Mouse (Mus musculus) brain, embryonic 18.5 days (tissue): ENCODE data around the gene Gm20388.

ENCODE experiments used
- DNase-seq: peaks from one replicate; pipeline ENCODE4 v3.0.0-alpha.2; 2012; ENCODE audit warnings: low read depth, low spot score

Gene Gm20388

GRCm38 (mm10) chr8:122282035-122282358 is 2371.4 kb downstream of the Gm20388 start, which contains the start of gene Zfpm1:
Gene Zfpm1 (plus strand): TSS chr8:122282141.
- no peak for DNase-seq

DNA sequence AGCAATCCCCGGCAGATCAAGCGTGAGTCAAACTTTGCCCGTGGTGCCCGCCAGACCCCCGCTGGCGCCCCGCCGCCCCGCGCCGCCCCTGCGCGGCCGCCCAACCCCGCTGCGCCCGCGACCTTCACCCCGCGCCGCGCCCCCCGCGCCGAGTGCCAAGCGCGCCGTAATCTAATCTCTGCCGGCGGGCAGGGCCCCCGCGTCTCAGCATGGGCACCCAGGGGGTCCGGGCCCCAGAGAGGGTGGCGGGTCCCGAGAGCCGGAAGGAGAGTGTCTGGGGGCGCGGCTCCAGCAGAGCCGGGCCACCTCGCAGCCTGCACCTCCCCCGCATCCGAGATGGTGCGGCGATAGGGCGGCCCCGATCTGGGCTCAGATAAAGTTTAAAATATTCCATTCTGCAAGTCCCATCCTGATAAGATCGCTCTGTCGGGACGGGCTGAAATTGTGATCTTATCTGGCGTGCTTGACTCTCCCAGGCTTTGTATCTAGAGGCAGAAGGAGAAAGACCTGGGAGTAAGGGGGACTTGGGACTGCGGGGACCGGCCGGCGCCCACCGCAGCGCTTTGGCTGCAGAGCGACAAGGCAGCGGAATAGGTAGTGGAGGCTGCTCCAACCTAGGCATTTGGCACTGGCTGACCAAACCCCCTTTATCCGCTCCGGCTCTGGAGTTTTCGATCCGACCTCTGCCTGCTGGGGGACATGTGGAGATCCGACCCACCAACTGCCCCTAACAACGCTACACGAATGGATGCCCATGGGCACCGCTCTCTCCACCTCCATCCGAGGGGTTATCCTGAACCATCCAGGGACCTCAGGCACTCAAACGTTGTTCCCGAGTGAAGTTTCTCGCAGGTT is 2372.1 kb downstream of the Gm20388 start:
- no peak for DNase-seq

GRCm38 (mm10) chr8:122283356-122284202 is 2372.9 kb downstream of the Gm20388 start:
- DNase-seq = no peak

GRCm38 (mm10) chr8:122284203-122284658 is 2373.6 kb downstream of the Gm20388 start:
- no peak for DNase-seq

- no peak for DNase-seq
Measured at GRCm38 (mm10) chr8:122284659-122285261, 2374.1 kb downstream of the Gm20388 start.

DNA sequence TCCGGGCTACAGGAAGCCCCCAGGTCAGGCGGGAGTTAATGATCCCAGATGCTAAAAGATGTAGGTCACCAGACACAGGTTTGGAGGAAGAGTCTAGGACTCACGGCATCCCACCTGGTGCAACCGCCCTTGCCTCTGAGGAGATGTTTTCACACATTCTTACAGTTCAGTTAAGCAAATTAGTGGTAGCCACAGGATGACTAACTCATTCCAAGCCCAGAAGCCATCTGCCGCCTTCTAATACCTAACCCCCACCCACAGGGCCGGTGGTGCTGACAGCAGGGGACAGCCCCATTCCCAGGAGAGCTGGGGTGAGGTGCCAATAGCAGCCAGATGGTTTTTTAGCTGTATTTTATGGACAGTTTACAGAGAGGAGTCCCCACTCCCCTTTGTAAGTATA is 2375.1 kb downstream of the Gm20388 start:
- no peak for DNase-seq

- no peak for DNase-seq
Measured at GRCm38 (mm10) chr8:122286899-122287298, 2376.3 kb downstream of the Gm20388 start.

GRCm38 (mm10) chr8:122287742-122288141 is 2377.1 kb downstream of the Gm20388 start:
- DNase-seq = no peak

GRCm38 (mm10) chr8:122288344-122288743 is 2377.7 kb downstream of the Gm20388 start:
- no peak for DNase-seq

DNA sequence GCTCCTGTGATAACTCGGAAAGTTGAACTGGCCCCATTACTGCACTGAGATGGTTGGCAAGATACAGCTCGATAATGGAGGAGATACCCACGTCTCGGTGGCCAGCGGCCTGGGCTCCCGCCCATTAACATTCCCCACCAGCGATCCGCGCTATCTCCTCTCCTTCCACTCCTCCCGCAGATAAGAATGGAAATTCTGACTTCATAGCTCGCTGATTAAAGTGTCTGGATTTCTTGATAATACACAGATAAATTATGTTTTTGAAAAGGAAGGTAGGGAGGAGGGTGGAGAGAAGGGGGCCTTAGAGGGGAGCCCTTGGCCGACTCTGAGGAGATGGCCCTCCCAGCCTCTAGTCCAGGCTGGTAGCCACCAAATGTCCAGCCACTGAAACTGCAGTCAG is 2380.4 kb downstream of the Gm20388 start:
- DNase-seq = no peak

GRCm38 (mm10) chr8:122291549-122291948 is 2380.9 kb downstream of the Gm20388 start:
- no peak for DNase-seq

DNA sequence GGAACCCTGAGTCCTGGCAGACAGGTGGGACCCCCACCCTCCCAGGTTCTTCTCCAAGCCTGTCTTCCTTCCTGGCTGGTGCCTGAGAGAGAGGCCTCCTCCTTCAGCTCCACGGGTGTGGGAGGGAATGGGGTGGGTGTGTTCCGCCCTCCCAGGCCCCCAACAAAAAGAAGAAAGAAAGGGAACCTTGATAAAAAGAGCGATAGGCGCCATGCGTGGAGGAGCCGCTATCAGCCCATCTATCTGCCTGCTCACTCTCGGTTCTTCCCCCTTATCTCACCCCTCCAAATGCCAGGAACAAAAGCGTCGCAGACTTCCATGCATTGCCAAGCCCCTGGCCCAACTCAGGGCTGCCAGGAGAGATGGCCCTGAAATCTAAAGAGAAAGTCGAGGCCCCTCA is 2382.8 kb downstream of the Gm20388 start:
- DNase-seq = no peak

DNA sequence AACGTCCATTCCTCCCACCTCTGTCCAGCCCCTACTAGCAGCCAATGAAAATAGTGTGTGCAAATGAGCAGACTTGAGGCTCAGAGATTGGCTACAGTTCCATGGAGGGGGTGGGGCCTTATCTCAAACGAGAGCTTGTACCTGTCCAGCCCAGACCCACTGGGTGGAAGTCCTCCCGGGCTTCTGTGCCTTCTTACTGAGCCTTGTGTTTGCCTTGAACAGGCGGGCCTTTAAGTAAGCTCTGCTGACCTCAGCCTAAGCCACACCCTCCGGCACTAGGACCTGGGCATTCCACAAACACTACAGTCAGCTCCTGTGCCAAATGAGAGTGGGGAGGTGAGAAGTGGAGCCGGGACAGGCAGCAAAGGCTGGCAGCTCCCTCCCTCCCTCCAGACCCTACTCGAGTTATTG is 2383.6 kb downstream of the Gm20388 start:
- no peak for DNase-seq

DNA sequence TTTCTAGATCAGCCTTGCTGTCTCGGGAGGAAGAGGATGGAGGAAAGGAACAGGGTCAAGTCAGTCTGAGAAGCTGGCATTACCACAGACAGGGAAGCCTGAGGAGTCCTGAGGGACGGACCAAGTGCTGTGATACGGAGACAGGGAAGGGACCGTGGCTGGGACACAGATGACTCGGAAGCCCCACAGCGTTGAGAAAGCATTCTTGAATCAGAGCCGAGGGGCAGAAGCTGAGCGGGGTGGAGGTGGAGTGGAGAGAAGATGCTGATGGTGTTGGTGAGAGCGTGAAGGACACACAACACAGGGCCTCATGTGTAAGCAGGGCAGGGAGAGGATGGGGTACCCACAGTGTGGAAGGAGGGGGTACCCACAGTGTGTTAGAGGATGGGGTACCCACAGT is 2384.7 kb downstream of the Gm20388 start:
- no peak for DNase-seq

GRCm38 (mm10) chr8:122296173-122297001 is 2385.7 kb downstream of the Gm20388 start:
- DNase-seq = no peak

DNA sequence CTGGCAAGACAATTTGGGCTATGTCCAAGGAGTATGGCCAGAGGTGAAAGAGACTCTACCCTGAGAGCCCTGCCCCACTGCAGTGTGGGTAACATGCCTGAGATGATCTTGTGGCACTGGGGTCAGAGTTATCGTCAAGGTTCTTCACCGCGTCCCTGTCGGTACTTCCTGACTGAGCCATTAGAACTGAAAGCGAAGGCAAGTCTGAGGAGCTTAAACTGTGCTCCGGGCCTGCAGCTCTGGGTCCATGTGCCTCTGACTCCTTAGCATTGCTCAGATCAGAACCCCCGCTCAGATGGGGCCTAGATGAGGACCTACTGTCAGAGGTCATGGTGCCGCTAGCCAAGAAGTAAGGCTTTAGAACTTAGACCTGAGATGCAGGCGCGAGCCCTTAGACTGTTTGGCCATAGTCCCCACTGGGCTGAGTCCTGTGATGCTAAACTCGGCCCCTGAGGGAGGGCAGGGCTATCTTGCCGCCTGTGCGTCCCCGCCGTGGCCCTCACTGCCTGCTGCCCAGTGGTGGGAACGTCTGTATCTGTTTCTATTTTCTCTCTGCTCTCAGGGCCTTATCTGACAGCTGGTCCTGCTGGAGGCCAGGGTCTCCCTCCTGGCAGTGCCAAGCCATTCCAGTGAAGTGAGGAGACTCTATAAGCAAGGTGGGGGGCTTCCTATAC is 2389.1 kb downstream of the Gm20388 start:
- DNase-seq = no peak

GRCm38 (mm10) chr8:122301081-122301480 is 2390.4 kb downstream of the Gm20388 start:
- no peak for DNase-seq

DNA sequence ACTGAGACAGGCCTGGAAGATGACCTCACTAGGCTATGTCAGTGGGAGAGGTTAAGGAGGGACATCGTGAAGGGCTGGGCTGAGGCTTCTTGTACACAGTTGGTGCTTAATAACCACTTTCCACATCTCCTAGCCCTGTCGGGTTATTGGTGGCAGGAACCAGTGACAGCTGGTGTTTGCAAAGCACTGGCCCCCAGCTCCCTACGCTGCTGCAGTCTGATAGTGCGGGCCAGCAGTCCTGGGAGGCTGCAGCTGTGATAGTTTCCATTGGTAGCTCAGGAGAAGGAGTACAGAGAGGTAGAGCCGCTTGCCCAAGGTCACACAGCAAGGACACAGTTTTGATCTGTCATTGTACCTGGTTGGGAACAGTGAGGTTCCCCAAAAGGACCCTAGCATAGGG is 2391.2 kb downstream of the Gm20388 start:
- DNase-seq = no peak

DNA sequence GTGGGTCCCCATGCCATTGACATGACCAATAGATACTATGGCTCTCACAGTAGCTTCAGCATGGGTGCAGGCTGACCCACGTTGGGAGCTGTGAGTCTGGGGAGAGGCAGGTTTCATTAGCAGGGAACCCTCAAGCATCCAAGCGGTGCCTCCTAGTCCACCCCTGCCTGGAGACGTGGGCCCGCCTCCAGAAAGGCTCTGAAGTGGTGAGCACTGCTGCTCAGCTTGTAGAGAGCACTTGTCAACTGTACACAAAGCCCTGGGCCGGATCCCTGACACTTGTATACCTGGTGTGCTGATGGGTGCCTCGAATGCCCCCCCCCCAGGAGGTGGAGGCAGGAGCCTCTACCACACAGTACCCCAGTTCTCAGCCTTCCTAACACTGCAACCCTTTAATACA is 2392.8 kb downstream of the Gm20388 start:
- DNase-seq = no peak

- no peak for DNase-seq
Measured at GRCm38 (mm10) chr8:122304058-122304457, 2393.4 kb downstream of the Gm20388 start.
